Mouse (Mus musculus): ENCODE results near the gene Bicd2. TPM values are rescaled to one million over a fixed set of nuclear protein-coding genes. Genes with fewer than 3 reads are reported as not detected.

Bicd2 gene
- polyA plus RNA-seq, 1 experiment from 2014 or later, result 53.5 TPM

- no peak overlapping the region for H3K27ac ChIP-seq (ENCODE audit: poor library complexity, severe bottlenecking)
- no peak overlapping the region for H3K4me2 ChIP-seq
- H3K9me3 ChIP-seq (replicated peaks), result no peaks in the 10 kb centered on the region
- H3K36me3 ChIP-seq, result no peaks in the 10 kb centered on the region
- 55% methylated on average over 6 of the region's 6 CpGs for WGBS
- H3K27me3 ChIP-seq (replicated peaks), result no peaks in the 10 kb centered on the region
- ATAC-seq (ENCODE audit: insufficient number of reproducible peaks, low FRiP score), result no peak
- H3K4me3 ChIP-seq, result no peak overlapping the region
- no peaks in the 10 kb centered on the region; the same call in 1 of the 2 replicates for H3K4me1 ChIP-seq (replicated peaks)
- H3K9ac ChIP-seq, result no peak overlapping the region
These were observed 14.9 kb upstream of the Bicd2 start for GRCm38 (mm10) chr13:49326246-49327206.

GRCm38 (mm10) chr13:49328101-49328500 lies 13.3 kb upstream of the Bicd2 start:
- WGBS, result 64% methylated on average over 4 of the region's 4 CpGs
- Histone ChIP-seq H3K4me1 (replicated peaks) (no peaks in the 10 kb centered on the region), H3K9ac (no peak overlapping the region), H3K27me3 (replicated peaks) (no peaks in the 10 kb centered on the region), H3K9me3 (replicated peaks) (no peaks in the 10 kb centered on the region), H3K27ac (ENCODE audit: poor library complexity, severe bottlenecking) (no peak overlapping the region), H3K4me3 (no peak overlapping the region), H3K4me2 (no peak overlapping the region), H3K36me3 (no peaks in the 10 kb centered on the region)
- no peak for ATAC-seq (ENCODE audit: insufficient number of reproducible peaks, low FRiP score)

GRCm38 (mm10) chr13:49333250-49333649 lies 8.1 kb upstream of the Bicd2 start:
- no peaks in the 10 kb centered on the region for H3K4me1 ChIP-seq (replicated peaks)
- H3K4me3 ChIP-seq, result no peak overlapping the region
- H3K27ac ChIP-seq (ENCODE audit: poor library complexity, severe bottlenecking), result no peak overlapping the region
- H3K9me3 ChIP-seq (replicated peaks), result no peaks in the 10 kb centered on the region
- 56% methylated on average over 2 of the region's 2 CpGs for WGBS
- H3K36me3 ChIP-seq, result no peaks in the 10 kb centered on the region
- H3K9ac ChIP-seq, result no peak overlapping the region
- no peaks in the 10 kb centered on the region for H3K27me3 ChIP-seq (replicated peaks)
- no peak overlapping the region for H3K4me2 ChIP-seq
- no peak for ATAC-seq (ENCODE audit: insufficient number of reproducible peaks, low FRiP score)

GRCm38 (mm10) chr13:49335077-49335982 lies 6.1 kb upstream of the Bicd2 start:
- Histone ChIP-seq H3K36me3 (no peaks in the 10 kb centered on the region), H3K4me1 (replicated peaks) (peaks cover 3% of the 10 kb centered on the region), H3K4me3 (no peak overlapping the region), H3K27me3 (replicated peaks) (no peaks in the 10 kb centered on the region), H3K9me3 (replicated peaks) (no peaks in the 10 kb centered on the region), H3K4me2 (no peak overlapping the region), H3K27ac (ENCODE audit: poor library complexity, severe bottlenecking) (no peak overlapping the region), H3K9ac (no peak overlapping the region)
- 82% methylated on average over 12 of the region's 12 CpGs for WGBS
- ATAC-seq (ENCODE audit: insufficient number of reproducible peaks, low FRiP score), result no peak

- 75% methylated on average over 7 of the region's 7 CpGs for WGBS
- no peak for ATAC-seq (ENCODE audit: insufficient number of reproducible peaks, low FRiP score)
- H3K27me3 ChIP-seq (replicated peaks), result no peaks in the 10 kb centered on the region
- no peak overlapping the region for H3K9ac ChIP-seq
- H3K4me1 ChIP-seq (replicated peaks), result peaks cover 27% of the 10 kb centered on the region
- no peaks in the 10 kb centered on the region for H3K36me3 ChIP-seq
- H3K4me2 ChIP-seq, result no peak overlapping the region
- H3K4me3 ChIP-seq, result no peak overlapping the region
- H3K9me3 ChIP-seq (replicated peaks), result no peaks in the 10 kb centered on the region
- no peak overlapping the region for H3K27ac ChIP-seq (ENCODE audit: poor library complexity, severe bottlenecking)
These were observed 2.4 kb upstream of the Bicd2 start for GRCm38 (mm10) chr13:49338893-49339546.

- 10% methylated on average over 25 of the region's 25 CpGs for WGBS
- H3K36me3 ChIP-seq, result no peaks in the 10 kb centered on the region
- peak overlapping the region; percentile 68 for H3K27ac ChIP-seq (ENCODE audit: poor library complexity, severe bottlenecking)
- H3K27me3 ChIP-seq (replicated peaks), result no peaks in the 10 kb centered on the region
- peak; percentile 34 for ATAC-seq (ENCODE audit: insufficient number of reproducible peaks, low FRiP score)
- peak overlapping the region; percentile 92 for H3K9ac ChIP-seq
- H3K9me3 ChIP-seq (replicated peaks), result no peaks in the 10 kb centered on the region
- peaks cover 55% of the 10 kb centered on the region for H3K4me1 ChIP-seq (replicated peaks)
- H3K4me2 ChIP-seq, result peak overlapping the region; percentile 90
- H3K4me3 ChIP-seq, result peak overlapping the region; percentile 85
These were observed 692 bp downstream of the Bicd2 start for GRCm38 (mm10) chr13:49341831-49342722.

GRCm38 (mm10) chr13:49342723-49343100 lies 1.3 kb downstream of the Bicd2 start:
- Histone ChIP-seq H3K9me3 (replicated peaks) (no peaks in the 10 kb centered on the region), H3K4me3 (peak overlapping the region; percentile 85), H3K27me3 (replicated peaks) (no peaks in the 10 kb centered on the region), H3K4me2 (peak overlapping the region; percentile 90), H3K9ac (peak overlapping the region; percentile 92), H3K27ac (ENCODE audit: poor library complexity, severe bottlenecking) (no peak overlapping the region), H3K4me1 (replicated peaks) (peaks cover 61% of the 10 kb centered on the region), H3K36me3 (no peaks in the 10 kb centered on the region)
- no peak for ATAC-seq (ENCODE audit: insufficient number of reproducible peaks, low FRiP score)

GRCm38 (mm10) chr13:49344567-49344966 lies 3.2 kb downstream of the Bicd2 start:
- no peaks in the 10 kb centered on the region for H3K27me3 ChIP-seq (replicated peaks)
- H3K4me2 ChIP-seq, result peak overlapping the region; percentile 31
- H3K9me3 ChIP-seq (replicated peaks), result no peaks in the 10 kb centered on the region
- no peak overlapping the region for H3K4me3 ChIP-seq
- H3K4me1 ChIP-seq (replicated peaks), result peaks cover 80% of the 10 kb centered on the region
- ATAC-seq (ENCODE audit: insufficient number of reproducible peaks, low FRiP score), result no peak
- WGBS, result 68% methylated on average over 8 of the region's 8 CpGs
- peak overlapping the region; percentile 50; the same call in 1 of the 2 replicates for H3K9ac ChIP-seq
- no peaks in the 10 kb centered on the region for H3K36me3 ChIP-seq
- peak overlapping the region; percentile 85 for H3K27ac ChIP-seq (ENCODE audit: poor library complexity, severe bottlenecking)

GRCm38 (mm10) chr13:49345476-49345875 lies 4.1 kb downstream of the Bicd2 start:
- H3K9ac ChIP-seq, result no peak overlapping the region
- WGBS, result 49% methylated on average over 2 of the region's 2 CpGs
- H3K27ac ChIP-seq (ENCODE audit: poor library complexity, severe bottlenecking), result peak overlapping the region; percentile 85
- H3K27me3 ChIP-seq (replicated peaks), result no peaks in the 10 kb centered on the region
- peak overlapping the region; percentile 44 for H3K4me2 ChIP-seq
- H3K9me3 ChIP-seq (replicated peaks), result no peaks in the 10 kb centered on the region
- H3K36me3 ChIP-seq, result no peaks in the 10 kb centered on the region
- no peak overlapping the region for H3K4me3 ChIP-seq
- peaks cover 84% of the 10 kb centered on the region for H3K4me1 ChIP-seq (replicated peaks)
- no peak for ATAC-seq (ENCODE audit: insufficient number of reproducible peaks, low FRiP score)

- Histone ChIP-seq H3K27me3 (replicated peaks) (no peaks in the 10 kb centered on the region), H3K4me1 (replicated peaks) (peaks cover 93% of the 10 kb centered on the region), H3K4me3 (no peak overlapping the region), H3K36me3 (no peaks in the 10 kb centered on the region), H3K4me2 (no peak overlapping the region), H3K9me3 (replicated peaks) (no peaks in the 10 kb centered on the region), H3K9ac (no peak overlapping the region), H3K27ac (ENCODE audit: poor library complexity, severe bottlenecking) (no peak overlapping the region)
- no peak for ATAC-seq (ENCODE audit: insufficient number of reproducible peaks, low FRiP score)
- 75% methylated on average over 2 of the region's 2 CpGs for WGBS
These were observed 7.1 kb downstream of the Bicd2 start for GRCm38 (mm10) chr13:49348522-49348921.
